Mouse (Mus musculus) neural tube, embryonic 15.5 days (tissue): ENCODE measurements at regions not wholly inside any gene's neighbourhood (a gene's known extent, or its start where the extent isn't known, plus 50 kb on each side); places are given as distances from the start of the nearest gene placed in this dataset.
A peak's percentile ranks its signal among the peaks of the same experiment; 100 is the strongest.

Source experiments
- ATAC-seq: fragments of 200-750 bp; cut with Nextera tagmentation; 2 replicates; pipeline ENCODE4 v1.8.0; 2017; ENCODE audit warnings: mild to moderate bottlenecking, moderate TSS enrichment, moderate library complexity; ENCODE audit not compliant: low FRiP score
- H3K27ac ChIP-seq: fragments of 300-500 bp; sonication (generic); replicated peaks from 2 replicates; pipeline ENCODE4 v1.5.1; 2015; ENCODE audit warnings: mild to moderate bottlenecking, inconsistent platforms
- H3K27me3 ChIP-seq: fragments of 300-500 bp; sonication (generic); replicated peaks from 2 replicates; pipeline ENCODE4 v1.6.1; 2015; ENCODE audit warnings: inconsistent platforms
- H3K36me3 ChIP-seq: fragments of 300-500 bp; sonication (generic); 2 replicates; pipeline ENCODE4 v1.6.1; 2015; ENCODE audit warnings: inconsistent platforms
- H3K4me1 ChIP-seq: fragments of 300-500 bp; sonication (generic); 2 replicates; pipeline ENCODE4 v1.6.1; 2015; ENCODE audit warnings: inconsistent platforms
- H3K4me2 ChIP-seq: fragments of 300-500 bp; sonication (generic); 2 replicates; pipeline ENCODE4 v1.6.1; 2015; ENCODE audit warnings: inconsistent platforms, mild to moderate bottlenecking, moderate library complexity
- H3K4me3 ChIP-seq: fragments of 300-500 bp; sonication (generic); replicated peaks from 2 replicates; pipeline ENCODE4 v1.5.1; 2015; ENCODE audit warnings: mild to moderate bottlenecking, inconsistent platforms
- H3K9ac ChIP-seq: fragments of 300-500 bp; sonication (generic); replicated peaks from 2 replicates; pipeline ENCODE4 v1.6.1; 2015; ENCODE audit warnings: mild to moderate bottlenecking, inconsistent platforms
- H3K9me3 ChIP-seq: fragments of 300-500 bp; sonication (generic); replicated peaks from 2 replicates; pipeline ENCODE4 v1.6.1; 2016; ENCODE audit warnings: inconsistent platforms
- WGBS: fragments of 180-500 bp; shearing (Covaris S2); methylation state at CpG from one replicate; pipeline ENCODE4 v1.1.7; 2015; ENCODE audit warnings: mixed read lengths; 5-methylcytosine and 5-hydroxymethylcytosine counted together

DNA sequence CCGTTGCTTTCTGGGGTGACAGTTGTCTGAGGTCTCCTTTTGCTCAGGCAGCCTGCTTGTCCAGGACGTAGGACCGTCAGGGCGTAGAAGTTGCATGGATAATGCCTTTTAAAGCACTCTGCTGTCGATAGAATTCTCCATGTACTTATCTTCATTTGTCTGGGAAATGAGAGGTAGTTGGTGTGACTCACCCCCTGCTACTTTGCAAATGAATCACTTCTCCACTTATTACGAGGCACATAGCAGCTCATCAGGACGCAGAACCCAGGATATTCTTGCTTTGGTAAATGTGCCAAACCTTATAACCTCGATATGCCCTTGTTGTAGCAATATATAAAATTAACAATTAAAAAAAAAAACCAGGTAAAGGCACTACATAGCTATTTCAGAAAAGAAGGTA lies 159.7 kb upstream of the Smlr1 start:
- Histone ChIP-seq H3K4me2 (no peak overlapping the region), H3K27me3 (no peaks in the 10 kb centered on the region), H3K27ac (no peak overlapping the region), H3K4me1 (no peaks in the 10 kb centered on the region), H3K9ac (no peak overlapping the region), H3K9me3 (no peaks in the 10 kb centered on the region), H3K36me3 (no peaks in the 10 kb centered on the region), H3K4me3 (no peak overlapping the region)
- ATAC-seq, result no peak
- 67% methylated on average over 8 of the region's 8 CpGs for WGBS

DNA sequence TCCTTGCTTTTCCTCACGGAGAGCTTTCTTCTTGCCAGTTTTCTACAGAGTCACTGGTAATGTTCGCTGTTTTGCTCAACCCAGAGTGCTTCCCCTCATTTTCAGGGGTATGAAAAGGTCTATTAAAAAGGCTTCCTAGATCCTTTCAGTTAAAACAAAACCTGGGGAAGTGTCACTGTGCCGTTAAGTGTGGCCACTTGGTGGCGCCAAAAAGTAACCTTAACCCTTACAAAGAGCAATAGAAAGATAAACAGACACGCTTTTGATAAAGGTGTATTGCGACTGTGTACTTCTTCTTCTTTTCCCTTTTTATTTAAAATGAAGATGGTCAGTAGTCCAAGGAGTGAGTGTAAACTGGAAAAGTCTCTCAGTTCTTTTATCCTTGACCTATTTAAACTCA lies 145.2 kb upstream of the Smlr1 start:
- peak; percentile 72; the same call in 1 of the 2 replicates for ATAC-seq
- no peaks in the 10 kb centered on the region for H3K36me3 ChIP-seq
- H3K4me3 ChIP-seq, result no peak overlapping the region
- H3K9me3 ChIP-seq, result no peaks in the 10 kb centered on the region
- H3K27me3 ChIP-seq, result no peaks in the 10 kb centered on the region
- peaks cover 4% of the 10 kb centered on the region; the same call in 1 of the 2 replicates for H3K4me1 ChIP-seq
- H3K9ac ChIP-seq, result no peak overlapping the region
- 16% methylated on average over 6 of the region's 6 CpGs for WGBS
- H3K4me2 ChIP-seq, result no peak overlapping the region
- H3K27ac ChIP-seq, result no peak overlapping the region

DNA sequence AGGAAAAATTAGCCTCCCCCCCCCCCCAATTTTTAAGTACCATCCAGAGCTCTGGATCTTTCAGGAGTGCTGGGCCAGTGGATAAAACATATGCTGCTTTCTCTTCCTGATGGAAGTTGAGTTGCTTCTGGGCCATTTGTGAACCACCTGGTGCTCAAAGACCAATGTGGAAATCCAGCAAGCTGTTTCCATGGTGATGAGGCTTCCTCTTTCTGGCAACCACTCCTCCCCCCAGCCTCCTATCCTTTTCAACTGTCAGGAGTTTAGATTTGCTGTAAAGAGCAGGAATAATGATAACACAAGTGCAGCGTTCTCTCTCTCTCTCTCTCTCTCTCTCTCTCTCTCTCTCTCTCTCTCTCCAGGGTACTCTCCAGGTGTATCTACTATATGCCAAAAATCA lies 141.8 kb upstream of the Smlr1 start:
- ATAC-seq, result peak; percentile 64
- no peak overlapping the region for H3K9ac ChIP-seq
- H3K27ac ChIP-seq, result no peak overlapping the region
- no peaks in the 10 kb centered on the region for H3K9me3 ChIP-seq
- no peaks in the 10 kb centered on the region for H3K27me3 ChIP-seq
- WGBS, result 19% methylated on average over 1 of the region's 1 CpGs
- H3K4me2 ChIP-seq, result no peak overlapping the region
- no peak overlapping the region for H3K4me3 ChIP-seq
- H3K4me1 ChIP-seq, result peaks cover 4% of the 10 kb centered on the region; the same call in 1 of the 2 replicates
- no peaks in the 10 kb centered on the region for H3K36me3 ChIP-seq

DNA sequence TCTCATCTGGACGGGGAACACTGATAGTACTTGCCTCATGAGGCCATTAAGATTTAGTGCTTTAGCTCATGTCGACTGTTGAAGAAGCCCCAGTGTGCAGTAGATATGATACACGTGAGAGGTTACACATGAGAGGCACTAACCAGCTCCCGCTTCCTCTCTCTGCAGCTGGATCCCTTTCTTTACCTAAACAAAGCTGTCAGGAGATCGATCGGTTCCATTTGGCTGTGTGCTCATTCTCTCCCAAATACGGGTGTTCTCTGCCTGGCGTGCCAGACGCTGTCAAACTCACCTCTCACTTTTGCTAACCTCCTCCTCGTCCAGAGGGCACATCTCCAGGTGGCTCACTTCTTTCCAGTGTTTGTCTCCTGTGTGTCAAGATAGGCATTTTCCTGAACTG lies 139.3 kb upstream of the Smlr1 start:
- Histone ChIP-seq H3K27me3 (no peaks in the 10 kb centered on the region), H3K36me3 (no peaks in the 10 kb centered on the region), H3K27ac (no peak overlapping the region), H3K4me1 (peaks cover 4% of the 10 kb centered on the region; the same call in 1 of the 2 replicates), H3K4me2 (no peak overlapping the region), H3K9me3 (no peaks in the 10 kb centered on the region), H3K9ac (no peak overlapping the region), H3K4me3 (no peak overlapping the region)
- 54% methylated on average over 10 of the region's 10 CpGs for WGBS
- ATAC-seq, result 0 out of 2 replicates have a peak, but pooled peaks have one; percentile 33

DNA sequence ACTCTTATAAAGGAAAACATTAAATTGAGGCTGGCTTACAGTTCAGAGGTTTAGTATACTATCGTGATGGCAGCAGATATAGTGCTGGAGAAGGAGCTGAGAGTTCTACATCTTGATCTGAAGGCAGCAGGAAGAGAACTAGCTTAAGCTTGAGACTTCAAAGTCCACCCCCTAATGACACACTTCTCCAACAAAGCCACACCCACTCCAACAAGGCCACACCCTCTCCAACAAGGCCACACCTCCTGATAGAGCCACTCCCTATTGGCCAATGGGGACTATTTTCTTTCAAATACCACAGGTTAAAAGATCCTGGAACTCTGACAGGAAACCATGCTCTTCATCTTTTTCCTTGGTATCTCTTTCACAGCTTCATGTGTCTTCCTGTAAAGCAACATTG lies 134.0 kb upstream of the Smlr1 start:
- Histone ChIP-seq H3K27me3 (no peaks in the 10 kb centered on the region), H3K9me3 (no peaks in the 10 kb centered on the region), H3K4me2 (no peak overlapping the region), H3K36me3 (no peaks in the 10 kb centered on the region), H3K4me1 (no peaks in the 10 kb centered on the region), H3K4me3 (no peak overlapping the region), H3K9ac (no peak overlapping the region), H3K27ac (no peak overlapping the region)
- WGBS, result 96% methylated on average over 1 of the region's 1 CpGs
- ATAC-seq, result no peak

DNA sequence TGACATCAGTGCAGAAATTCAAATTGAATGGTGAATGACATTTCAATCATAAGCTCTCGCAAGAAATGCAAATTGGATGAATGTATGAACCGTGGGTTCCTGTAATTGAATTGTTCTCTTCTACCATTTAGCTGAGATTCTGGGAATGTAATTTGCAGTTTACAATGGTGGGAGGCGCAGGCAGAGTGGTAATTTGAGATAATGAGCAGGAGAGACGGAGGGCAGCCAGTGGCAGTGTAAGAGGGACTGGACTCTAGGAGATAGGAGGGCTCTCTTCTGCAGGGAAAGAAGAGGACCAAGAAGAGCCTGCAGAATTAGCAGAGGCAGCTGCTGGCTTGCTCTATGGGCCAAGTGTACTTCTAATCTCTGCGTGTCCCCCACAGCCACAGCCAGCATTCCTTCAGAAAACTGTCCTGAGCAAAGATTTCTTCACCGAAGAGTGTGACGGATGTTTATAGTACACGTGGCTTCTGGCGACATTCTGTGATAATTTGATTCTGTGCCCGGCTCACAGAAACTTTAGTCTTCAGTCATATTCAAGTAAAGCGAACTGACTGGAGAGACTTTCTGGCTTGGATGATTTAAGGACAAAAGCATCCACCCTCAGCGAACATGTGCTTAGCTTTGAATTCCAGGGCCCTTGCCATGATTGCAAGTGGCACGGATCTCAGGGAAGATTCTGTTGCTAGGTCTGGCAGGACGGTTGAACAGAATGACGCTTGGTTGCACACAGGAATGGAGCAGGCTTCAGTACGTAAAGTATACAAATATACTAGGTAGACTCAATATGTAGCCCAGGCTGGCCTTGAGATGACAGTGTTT lies 116.9 kb upstream of the Smlr1 start:
- Histone ChIP-seq H3K36me3 (no peaks in the 10 kb centered on the region), H3K27me3 (no peaks in the 10 kb centered on the region), H3K4me2 (no peak overlapping the region), H3K4me3 (no peak overlapping the region), H3K9me3 (no peaks in the 10 kb centered on the region), H3K9ac (no peak overlapping the region), H3K27ac (0 out of 2 replicates have a peak overlapping the region, but pooled peaks have one; percentile 28), H3K4me1 (peaks cover 3% of the 10 kb centered on the region; the same call in 1 of the 2 replicates)
- no peak for ATAC-seq
- WGBS, result 68% methylated on average over 16 of the region's 16 CpGs

DNA sequence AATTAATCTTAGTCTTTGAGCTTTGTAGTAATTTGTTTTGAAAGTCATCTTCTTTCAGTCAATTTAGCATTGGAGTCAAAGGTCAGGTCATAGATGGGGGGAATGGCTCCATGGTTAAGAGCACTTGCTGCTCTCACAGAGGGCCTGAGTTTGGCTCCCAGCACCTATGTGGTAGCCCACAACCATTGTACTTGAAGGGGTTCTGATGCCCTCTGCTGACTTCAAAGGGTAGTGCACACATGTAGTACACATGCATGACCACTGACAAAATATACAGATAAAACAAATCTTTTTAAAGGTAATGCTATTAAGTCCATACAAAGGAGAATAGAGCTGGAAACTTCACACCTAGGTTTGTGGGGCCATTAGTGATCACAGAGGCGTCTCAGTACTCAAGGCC lies 111.7 kb upstream of the Smlr1 start:
- Histone ChIP-seq H3K9ac (no peak overlapping the region), H3K4me3 (no peak overlapping the region), H3K4me2 (no peak overlapping the region), H3K36me3 (no peaks in the 10 kb centered on the region), H3K27me3 (no peaks in the 10 kb centered on the region), H3K9me3 (no peaks in the 10 kb centered on the region), H3K27ac (no peak overlapping the region), H3K4me1 (peaks cover under 1% of the 10 kb centered on the region; the same call in 1 of the 2 replicates)
- 81% methylated on average over 1 of the region's 1 CpGs for WGBS
- ATAC-seq, result no peak

DNA sequence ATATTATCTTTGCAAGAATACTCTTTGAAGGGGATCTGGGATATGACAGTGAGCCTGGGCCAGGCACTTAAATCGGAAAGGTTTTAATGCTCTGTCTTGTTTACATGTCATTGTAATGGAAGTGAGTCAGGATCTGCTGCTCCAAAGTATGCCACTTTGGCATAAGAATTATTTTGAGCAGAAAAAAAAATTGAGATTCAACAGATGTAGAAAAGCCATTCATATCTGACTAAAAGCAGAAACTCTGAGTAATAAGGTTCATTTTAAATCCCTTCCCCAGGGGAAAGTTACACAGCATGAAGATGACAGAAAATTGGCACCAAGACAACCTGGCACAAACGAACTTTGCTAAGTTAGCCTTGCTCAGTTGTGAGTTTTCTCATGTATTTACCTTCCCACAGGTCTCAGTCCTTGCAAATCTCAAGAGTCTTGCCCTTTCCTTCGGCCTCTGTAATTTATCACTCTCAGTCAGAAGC lies 107.5 kb upstream of the Smlr1 start:
- Histone ChIP-seq H3K4me1 (peaks cover 4% of the 10 kb centered on the region; the same call in 1 of the 2 replicates), H3K27me3 (no peaks in the 10 kb centered on the region), H3K4me2 (no peak overlapping the region), H3K9ac (no peak overlapping the region), H3K9me3 (no peaks in the 10 kb centered on the region), H3K27ac (no peak overlapping the region), H3K36me3 (no peaks in the 10 kb centered on the region), H3K4me3 (no peak overlapping the region)
- ATAC-seq, result no peak
- WGBS, result 68% methylated on average over 3 of the region's 3 CpGs

DNA sequence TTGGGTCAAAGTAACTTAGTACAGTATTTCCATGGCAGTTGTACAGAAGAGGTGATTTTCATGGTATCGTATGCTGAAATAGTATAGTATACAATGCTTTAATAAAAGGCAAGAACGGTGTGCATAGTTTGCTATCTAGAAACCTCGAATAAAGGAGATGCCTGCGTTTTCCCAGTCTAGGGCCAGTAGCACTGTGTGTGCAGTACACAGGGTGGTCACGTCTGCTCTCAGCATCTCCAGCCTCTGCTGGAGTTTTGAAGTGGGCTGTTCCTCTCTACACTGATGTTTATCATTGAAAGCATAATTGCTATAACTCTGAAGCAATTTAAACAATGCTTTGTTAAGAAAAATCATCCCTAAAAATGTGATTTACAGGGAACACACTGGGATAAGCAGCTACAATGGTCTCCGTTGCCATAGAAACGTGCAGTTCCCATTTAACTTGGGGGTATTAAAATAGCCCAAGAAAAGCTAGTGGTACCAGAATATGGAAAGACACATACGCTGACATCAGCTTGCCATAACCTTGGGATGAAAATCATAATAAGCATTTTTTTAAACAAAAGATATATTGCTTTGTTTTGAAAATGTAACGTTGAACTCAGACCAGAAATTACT lies 106.1 kb upstream of the Smlr1 start:
- H3K27ac ChIP-seq, result 0 out of 2 replicates have a peak overlapping the region, but pooled peaks have one; percentile 33
- H3K4me3 ChIP-seq, result no peak overlapping the region
- H3K36me3 ChIP-seq, result no peaks in the 10 kb centered on the region
- no peak overlapping the region for H3K4me2 ChIP-seq
- H3K9me3 ChIP-seq, result no peaks in the 10 kb centered on the region
- ATAC-seq, result 0 out of 2 replicates have a peak, but pooled peaks have one; percentile 68
- peaks cover 4% of the 10 kb centered on the region; the same call in 1 of the 2 replicates for H3K4me1 ChIP-seq
- no peak overlapping the region for H3K9ac ChIP-seq
- no peaks in the 10 kb centered on the region for H3K27me3 ChIP-seq
- WGBS, result 73% methylated on average over 9 of the region's 9 CpGs

DNA sequence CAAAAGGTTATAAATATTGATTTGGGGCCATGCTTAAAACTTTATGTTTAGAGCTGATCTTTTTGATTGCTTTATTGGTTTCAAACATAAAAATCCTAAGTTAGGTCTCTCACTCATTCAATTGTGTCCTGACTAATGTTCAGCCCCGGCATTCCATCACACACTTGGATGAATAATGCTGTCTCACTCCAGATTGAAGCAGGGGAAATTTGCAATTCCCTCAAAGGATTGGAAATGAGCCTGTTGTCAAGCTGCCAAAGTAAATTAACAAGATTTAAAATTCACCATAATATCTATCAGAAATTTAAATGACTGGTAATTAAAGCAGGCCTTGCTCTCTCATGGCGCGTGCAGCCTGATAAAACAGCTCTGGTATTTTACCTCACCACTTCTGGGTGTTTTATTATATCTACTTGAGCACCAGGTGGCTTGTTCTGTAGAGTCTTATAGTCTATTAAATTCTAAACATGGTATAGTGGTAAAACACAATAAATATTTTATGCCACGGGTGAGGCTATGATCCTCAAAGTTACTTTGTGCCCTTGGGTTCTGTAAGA lies 97.1 kb upstream of the Smlr1 start:
- H3K36me3 ChIP-seq, result no peaks in the 10 kb centered on the region
- no peak overlapping the region for H3K4me3 ChIP-seq
- 30% methylated on average over 4 of the region's 4 CpGs for WGBS
- H3K27me3 ChIP-seq, result no peaks in the 10 kb centered on the region
- no peak overlapping the region for H3K4me2 ChIP-seq
- H3K9me3 ChIP-seq, result no peaks in the 10 kb centered on the region
- H3K9ac ChIP-seq, result no peak overlapping the region
- H3K4me1 ChIP-seq, result peaks cover 4% of the 10 kb centered on the region; the same call in 1 of the 2 replicates
- H3K27ac ChIP-seq, result no peak overlapping the region
- 0 out of 2 replicates have a peak, but pooled peaks have one; percentile 53 for ATAC-seq

DNA sequence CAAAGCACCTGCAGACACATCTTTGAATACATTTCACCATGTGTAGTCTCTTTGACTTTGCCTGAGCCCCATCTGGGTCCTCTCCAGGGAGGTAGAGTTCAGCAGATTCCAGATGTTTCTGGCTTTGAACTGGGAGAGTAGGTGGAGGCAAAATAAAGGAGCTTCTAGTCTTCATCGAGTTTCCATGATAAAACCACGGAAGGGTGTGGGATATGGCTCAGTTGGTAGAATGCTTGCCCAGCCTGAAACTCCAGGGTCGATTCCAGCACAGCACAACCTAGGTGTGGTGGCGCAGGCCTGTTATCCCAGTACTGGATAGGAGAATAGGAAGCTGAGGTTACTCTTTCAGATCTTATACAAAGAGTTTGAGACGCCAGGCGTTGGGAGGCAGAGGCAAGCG lies 96.2 kb upstream of the Smlr1 start:
- Histone ChIP-seq H3K9ac (no peak overlapping the region), H3K4me1 (peaks cover 4% of the 10 kb centered on the region; the same call in 1 of the 2 replicates), H3K9me3 (no peaks in the 10 kb centered on the region), H3K4me2 (no peak overlapping the region), H3K27ac (no peak overlapping the region), H3K27me3 (no peaks in the 10 kb centered on the region), H3K4me3 (no peak overlapping the region), H3K36me3 (no peaks in the 10 kb centered on the region)
- no peak for ATAC-seq
- 92% methylated on average over 7 of the region's 7 CpGs for WGBS
